Mouse (Mus musculus) heart, postnatal 14 days (tissue): ENCODE data around the gene Ifnl2. TPM values are rescaled to one million over a fixed set of nuclear protein-coding genes. Genes with fewer than 3 reads are reported as not detected.

ENCODE experiments used
- DNase-seq, 2 experiments: peaks; one replicate each; pipeline ENCODE4 v3.0.0; 2021 to 2022
- intact Hi-C: fragments of 180-260 bp; cut with DNase I; formaldehyde crosslinking; loops from one replicate; pipeline ENCODE4 v1.15.1; 2025
- total RNA-seq, 2 experiments: library from RNA; stranded (reverse); gene quantifications; 2 replicates each; pipeline ENCODE4 v1.2.3; 2021

The Ifnl2 gene
- total RNA-seq, 2 experiments from 2014 or later, result not detected

DNA sequence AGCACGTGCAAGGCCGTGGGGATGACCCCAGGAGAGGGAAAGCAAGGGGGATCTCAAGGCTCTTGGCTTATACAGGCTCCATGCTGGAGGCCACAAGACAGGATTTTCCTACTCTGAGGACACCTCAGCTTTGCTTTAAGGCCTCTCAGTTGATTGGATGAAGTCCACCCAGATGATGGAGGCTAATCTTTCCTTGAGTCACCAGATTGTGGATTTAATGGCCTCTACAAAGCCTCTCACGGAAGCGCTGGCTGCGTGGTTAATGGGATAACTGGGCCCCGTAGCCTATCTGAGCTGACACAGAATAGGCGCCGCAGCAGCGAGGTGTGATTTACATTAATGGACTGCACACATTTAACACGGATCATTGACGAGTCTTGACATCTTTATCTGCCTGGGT, 14.8 kb downstream of the Ifnl2 start:
- intact Hi-C loops, result no loop called here
- no peak for DNase-seq

DNA sequence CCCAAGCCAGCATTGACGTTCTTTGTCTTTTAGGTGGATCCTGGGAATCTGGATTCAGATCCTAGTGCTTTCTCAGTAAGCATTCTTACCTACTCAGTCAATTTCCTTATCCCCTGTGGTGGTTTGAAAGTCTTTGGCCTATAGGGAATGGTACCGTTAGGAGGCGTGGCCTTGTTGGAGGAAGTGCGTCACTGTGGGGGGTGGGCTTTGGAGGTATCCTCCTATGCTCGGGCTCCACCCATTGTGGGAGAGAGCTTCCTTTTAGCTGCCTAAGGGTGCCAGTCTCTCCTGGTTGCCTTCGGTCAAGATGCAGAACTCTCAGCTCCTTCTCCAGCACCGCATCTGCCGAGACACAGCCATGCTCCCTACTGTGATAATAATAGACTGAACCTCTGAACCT, 17.9 kb downstream of the Ifnl2 start:
- intact Hi-C loops, result loop anchor here (5.0 kb wide), 1 partner anchor 110 kb away; no protein-coding TSS in a partner anchor
- no peak for DNase-seq

DNA sequence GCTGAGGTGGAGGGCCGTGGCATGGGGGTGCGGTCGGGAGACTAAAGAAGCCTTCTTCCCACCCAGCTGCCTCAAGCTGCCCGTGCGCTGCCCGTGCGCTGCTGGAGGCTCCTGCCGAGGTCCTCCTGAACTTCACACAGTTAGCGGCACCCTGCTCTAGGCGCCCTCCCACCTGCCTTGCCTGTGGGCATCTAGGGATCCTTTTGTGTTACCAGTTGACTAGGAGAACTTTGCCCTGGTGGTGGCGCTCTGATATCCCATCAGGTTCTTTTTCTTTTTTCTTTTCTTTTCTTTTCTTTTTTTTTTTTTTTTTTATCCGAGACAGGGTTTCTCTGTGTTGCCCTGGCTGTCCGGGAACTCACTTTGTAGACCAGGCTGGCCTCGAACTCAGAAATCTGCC, 19.4 kb downstream of the Ifnl2 start:
- intact Hi-C loops, result loop anchor here (5.0 kb wide), 1 partner anchor 111 kb away; no protein-coding TSS in a partner anchor
- no peak for DNase-seq

DNA sequence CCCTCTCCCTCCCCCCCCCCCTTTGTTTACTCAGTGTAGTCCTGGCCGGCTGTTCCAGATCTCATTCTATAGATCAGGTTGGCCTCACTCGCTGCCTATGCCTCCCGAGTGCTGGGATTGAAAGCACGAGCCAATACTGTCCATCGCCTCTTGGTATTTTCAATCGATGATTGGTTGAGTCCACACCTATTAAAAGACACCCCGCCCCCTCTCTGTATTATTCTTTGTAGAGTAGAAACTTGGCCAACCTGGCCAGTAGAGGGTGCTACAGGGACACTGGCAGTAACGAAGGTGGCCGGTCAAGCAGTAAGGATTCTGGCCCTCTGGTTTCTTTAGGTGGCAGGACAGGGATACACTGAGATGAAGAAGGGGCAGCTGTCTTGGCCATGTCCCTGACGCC, 19.8 kb downstream of the Ifnl2 start:
- intact Hi-C loops, result loop anchor here (5.0 kb wide), 1 partner anchor 112 kb away; no protein-coding TSS in a partner anchor
- DNase-seq, result peak; percentile 45 to 57

DNA sequence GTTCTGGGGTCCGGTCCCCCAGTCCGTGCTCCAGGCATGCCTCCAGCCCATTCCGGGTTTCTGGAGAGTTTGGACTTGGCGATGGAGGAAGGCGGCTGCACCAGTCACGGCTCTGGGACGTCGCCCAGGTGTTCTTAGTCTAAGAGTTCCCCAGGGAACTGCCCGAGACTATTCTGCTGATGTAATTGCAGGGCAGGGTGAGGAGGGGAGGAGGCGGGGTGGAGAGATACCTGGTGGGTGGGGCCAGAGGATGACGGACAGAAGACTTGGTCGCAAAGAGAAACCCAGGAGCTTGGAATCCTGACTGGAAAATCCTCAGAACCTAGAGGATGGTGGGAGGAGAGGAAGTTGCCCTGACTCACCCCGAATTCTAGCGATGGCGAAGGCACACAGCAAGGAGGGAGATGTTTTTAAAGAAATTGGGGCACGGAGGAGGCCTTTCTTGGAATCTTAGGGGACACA, 22.2 kb downstream of the Ifnl2 start:
- intact Hi-C loops, result no loop called here
- no peak for DNase-seq

DNA sequence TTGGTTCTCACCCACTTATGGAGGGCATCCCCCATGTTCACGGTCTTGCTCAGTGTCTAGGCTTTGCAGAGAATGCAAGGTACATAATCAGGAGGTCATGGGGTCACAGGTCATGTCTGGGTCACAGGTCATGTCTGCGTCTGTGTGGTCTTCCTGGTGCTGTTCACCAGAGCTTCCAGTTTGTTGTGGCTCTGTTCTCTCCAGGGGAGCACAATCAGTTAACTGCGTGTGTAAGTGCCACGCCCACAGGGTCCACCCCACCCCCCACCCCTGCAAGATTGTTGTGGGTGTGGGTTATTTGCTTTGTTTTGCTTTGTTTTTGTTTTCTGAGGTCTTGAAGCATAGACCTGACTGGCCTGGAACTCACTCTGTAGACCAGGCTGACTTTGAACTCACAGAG, 26.1 kb downstream of the Ifnl2 start:
- intact Hi-C loops, result no loop called here
- no peak for DNase-seq

DNA sequence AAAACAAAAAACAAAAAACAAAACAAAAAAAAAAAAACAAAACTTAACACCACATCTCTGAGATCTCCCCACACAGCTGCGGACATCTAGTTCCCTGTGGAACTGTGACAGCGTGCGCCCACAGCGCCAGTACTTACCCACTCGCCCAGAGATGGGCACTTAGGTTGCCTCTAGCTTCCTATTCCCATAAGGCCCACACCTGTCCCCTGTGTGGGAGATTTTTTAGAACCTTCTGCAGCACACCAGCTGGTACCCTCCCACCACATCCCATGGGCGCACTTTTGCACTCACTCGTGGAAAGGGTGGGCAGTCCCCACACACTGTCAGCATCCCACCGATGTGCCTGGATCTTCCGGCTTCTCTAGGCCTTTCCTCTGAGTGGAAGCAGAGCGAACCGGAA, 27.4 kb downstream of the Ifnl2 start:
- intact Hi-C loops, result no loop called here

DNA sequence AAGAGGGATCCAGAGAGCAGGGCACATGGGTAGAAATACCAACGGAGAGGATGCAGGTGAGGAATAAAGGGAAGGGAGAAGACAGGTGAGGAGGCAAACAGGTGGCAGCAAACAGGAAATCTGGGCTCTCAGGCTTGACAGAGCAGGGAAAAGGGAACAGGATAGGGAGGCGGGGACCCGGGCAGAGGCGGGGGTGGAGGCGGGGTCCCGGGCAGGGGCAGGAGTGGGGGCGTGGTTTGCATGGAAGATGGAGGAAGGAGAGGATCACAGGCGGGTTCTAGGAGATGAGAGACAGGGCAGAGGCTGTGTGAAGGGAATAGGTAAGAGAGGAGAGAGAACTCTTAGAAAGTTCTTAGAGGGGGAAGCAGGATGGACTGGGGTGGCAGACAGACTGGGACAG, 31.4 kb downstream of the Ifnl2 start:
- intact Hi-C loops, result no loop called here
- DNase-seq, result no peak

More for the DNA sequence above, 27.4 kb downstream of the Ifnl2 start:
- DNase-seq, result no peak

DNA sequence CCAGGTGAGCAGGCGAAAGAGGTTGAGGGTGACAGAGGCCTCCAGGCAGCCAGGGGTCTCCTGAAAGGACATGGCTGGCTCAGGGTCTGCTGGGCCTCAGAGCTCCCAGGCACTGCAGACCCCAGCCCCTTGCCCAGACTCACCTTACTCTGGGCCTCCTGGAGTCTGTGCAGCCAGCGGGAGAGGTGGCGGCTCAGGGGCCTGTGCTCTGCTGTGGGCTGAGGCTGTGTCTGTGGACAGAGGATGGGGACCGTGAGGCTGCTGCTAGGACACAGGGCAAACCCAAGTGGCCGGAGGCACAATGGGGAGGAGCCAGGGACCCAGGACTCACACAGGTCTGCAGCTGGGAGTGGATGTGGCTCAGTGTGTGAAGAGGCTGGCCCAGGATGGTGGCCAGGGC, 32.9 kb downstream of the Ifnl2 start:
- intact Hi-C loops, result no loop called here
- no peak for DNase-seq

DNA sequence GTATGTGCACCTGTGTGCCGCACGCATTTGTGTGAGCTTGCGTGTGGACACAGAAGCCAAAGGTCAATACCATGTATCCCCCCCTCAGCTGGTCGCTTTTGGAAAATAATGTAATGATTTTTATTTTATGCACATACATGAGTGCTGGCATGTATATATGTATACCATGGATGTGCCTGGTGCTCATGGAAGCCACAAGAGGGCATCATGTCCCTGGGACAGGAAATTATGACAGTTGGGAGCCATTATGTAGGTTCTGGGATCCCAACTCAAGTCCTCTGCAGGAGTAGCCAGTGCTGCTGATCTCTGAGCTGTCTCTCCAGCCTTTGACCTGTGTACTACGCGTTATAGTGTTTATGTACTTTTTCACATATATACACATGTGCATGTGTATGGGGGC, 34.1 kb downstream of the Ifnl2 start:
- intact Hi-C loops, result no loop called here
- DNase-seq, result no peak

DNA sequence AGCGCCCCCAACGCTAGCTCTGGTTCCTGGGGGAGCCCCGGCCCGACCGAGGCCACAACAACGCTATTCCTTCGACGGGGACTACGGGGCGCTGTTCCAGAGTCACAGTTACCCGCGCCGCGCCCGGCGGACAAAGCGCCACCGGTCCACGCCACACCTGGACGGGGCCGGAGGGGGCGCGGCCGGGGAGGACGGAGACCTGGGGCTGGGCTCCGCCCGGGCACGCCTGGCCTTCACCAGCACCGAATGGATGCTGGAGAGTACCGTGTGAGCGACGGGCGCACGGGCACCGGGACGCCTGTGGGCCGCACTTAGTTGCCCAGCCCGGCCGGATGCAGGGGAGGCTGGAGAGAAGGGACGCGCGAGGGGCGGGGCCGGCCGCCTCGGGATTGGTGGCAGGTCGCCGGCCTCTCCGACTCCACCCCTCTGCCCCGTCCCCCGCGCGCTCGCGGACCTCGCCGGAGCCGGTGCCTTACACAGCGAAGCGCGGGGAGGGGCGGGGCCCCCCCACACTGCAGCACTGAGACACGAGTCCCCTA, 43.0 kb downstream of the Ifnl2 start:
- DNase-seq, result peak; percentile 59 to 63

DNA sequence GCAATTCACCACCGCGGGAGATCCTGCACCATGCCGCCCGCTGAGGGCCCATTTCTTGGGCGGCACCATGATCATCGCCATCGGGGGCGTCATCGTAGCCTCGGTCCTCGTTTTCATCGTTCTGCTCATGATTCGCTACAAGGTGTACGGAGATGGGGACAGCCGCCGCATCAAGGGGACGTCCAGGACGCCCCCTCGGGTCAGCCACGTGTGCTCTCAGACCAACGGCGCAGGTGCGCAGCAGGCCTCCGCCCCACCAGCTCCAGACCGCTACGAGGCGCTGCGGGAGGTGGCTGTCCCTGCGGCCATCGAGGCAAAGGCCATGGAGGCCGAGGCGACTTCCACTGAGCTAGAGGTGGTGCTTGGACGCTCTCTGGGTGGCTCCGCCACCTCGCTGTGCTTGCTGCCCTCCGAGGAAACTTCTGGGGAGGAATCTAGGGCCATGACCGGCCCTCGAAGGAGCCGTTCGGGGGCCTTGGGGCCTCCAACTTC, 43.5 kb downstream of the Ifnl2 start:
- DNase-seq, result no peak
- intact Hi-C loops, result no loop called here

More for the DNA sequence above, 43.0 kb downstream of the Ifnl2 start:
- intact Hi-C loops, result no loop called here

DNA sequence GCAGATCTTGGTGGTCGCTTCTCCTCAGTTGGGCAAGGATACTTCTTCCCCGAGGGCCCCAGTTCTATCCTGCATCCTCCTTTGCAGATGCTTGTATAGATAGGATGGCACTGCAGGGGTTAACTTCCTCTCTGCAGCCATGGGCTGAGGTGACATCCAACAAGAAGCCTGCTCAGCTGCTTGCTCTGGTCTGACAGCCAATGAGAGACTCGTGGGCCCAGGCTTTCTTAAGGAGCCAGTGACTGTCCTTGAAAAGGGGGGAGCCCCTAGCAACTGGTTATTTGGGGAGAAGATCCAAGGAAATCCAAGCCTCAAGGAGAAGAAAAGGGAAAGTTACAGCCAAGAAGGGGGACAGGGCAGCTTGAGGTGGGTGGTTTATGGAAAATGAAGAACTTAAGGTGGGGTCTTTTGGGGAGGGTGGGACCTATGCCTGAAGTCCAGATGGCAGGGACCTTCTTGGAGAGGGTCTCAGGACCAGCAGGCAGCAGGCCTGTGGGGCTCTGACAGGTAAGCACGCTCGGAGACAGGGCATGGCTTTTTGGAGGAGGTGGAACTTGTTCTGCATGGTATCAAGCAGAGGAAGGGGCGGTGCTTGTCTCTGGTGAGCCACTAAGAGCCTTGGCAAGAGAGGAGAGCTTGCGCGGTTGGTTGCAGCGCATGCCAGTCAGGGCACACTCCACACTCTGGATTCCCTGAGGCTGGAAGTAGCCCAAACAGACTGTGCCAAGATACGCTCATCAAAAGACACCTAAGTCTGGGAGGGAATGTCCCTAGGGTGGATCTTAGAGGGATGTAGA, 45.6 kb downstream of the Ifnl2 start:
- intact Hi-C loops, result no loop called here
- peak in 1 of 2 experiments; percentile 30 for DNase-seq

DNA sequence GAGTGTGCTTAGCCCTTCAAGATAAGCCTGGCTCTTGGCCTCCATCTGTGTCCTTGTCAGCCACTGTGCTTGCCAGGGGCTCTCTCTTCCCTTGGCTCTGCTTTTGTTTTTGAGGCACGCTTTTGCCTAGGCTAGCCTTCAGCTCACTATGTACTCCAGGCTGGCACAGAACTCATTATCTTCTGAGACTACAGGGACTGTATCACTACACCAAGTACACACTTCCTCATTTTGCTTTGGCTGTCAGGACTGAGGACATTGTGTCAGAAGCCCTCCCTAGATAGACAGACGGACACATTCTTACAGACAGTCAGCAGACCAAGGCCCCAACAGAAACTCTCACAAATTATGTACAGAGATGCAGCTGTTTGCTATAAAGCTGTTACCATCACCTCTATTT, 47.5 kb downstream of the Ifnl2 start:
- DNase-seq, result no peak
- intact Hi-C loops, result no loop called here

DNA sequence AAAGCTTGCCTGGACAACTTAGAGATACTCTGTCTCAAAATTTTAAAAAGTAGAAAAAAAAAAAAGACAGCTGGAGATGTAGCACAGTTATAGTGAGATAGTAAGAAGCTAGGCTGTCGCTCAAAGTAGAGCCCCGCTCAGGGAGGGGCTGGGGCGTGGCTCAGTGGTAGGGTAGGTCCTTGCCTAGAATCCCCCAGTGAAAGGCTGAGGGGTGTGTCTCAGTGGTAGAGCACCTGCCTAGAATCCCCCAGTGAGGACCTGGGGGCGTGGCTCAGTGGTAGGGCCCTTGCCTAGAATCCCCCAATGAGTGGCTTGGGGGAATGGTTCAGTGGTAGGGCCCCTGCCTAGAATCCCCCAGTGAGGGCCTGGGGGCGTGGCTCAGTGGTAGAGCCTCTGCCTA, 49.9 kb downstream of the Ifnl2 start:
- intact Hi-C loops, result no loop called here
- no peak for DNase-seq

Other genes starting within 250 kb of the Ifnl2 start
- gene Eid2, start 242.6 kb downstream of the Ifnl2 start, total RNA-seq, result 10 to 100 TPM; 10.7 to 11.9 TPM
- 1 to 10 TPM; 8.0 to 9.4 TPM for gene Eid2b, start 232.7 kb downstream of the Ifnl2 start, total RNA-seq
- not detected for gene Selenov, start 219.3 kb downstream of the Ifnl2 start, total RNA-seq
- gene Dll3, start 208.2 kb downstream of the Ifnl2 start, total RNA-seq, result not detected
- gene Timm50, start 198.4 kb downstream of the Ifnl2 start, total RNA-seq, result 10 to 100 TPM; 47.9 to 57.3 TPM
- 10 to 100 TPM; 55.6 to 58.4 TPM for gene Supt5, start 171.7 kb downstream of the Ifnl2 start, total RNA-seq
- 100 to 1,000 TPM; 540 to 612 TPM for gene Rps16, start 159.8 kb downstream of the Ifnl2 start, total RNA-seq
- 10 to 100 TPM; 32.1 to 32.5 TPM for gene Plekhg2, start 137.9 kb downstream of the Ifnl2 start, total RNA-seq
- 10 to 100 TPM; 25.7 to 27.6 TPM for gene Zfp36, start 130.2 kb downstream of the Ifnl2 start, total RNA-seq
- gene Med29, start 117.7 kb downstream of the Ifnl2 start, total RNA-seq, result 10 to 100 TPM; 18.4 to 19.9 TPM
- 10 to 100 TPM; 46.2 to 47.7 TPM for gene Paf1, start 117.5 kb downstream of the Ifnl2 start, total RNA-seq
- gene Gmfg, start 73.0 kb downstream of the Ifnl2 start, total RNA-seq, result 10 to 100 TPM in 1 of 2 experiments, 1 to 10 TPM in 1; 8.1 to 18.8 TPM
- 1 to 10 TPM in 1 of 2 experiments, under 1 TPM in 1; 0.69 to 1.1 TPM for gene Lrfn1, start 58.5 kb downstream of the Ifnl2 start, total RNA-seq
- gene Ifnl3, start 12.4 kb upstream of the Ifnl2 start, total RNA-seq, result not detected
- gene Sycn, start 30.4 kb upstream of the Ifnl2 start, total RNA-seq, result not detected
- gene Nccrp1, start 36.8 kb upstream of the Ifnl2 start, total RNA-seq, result not detected
- gene Samd4b, start 87.7 kb upstream of the Ifnl2 start, total RNA-seq, result 10 to 100 TPM; 32.1 to 32.4 TPM
- 1 to 10 TPM; 8.5 to 9.9 TPM for gene Pak4, start 87.7 kb upstream of the Ifnl2 start, total RNA-seq
- gene Acp7, start 120.9 kb upstream of the Ifnl2 start, total RNA-seq, result not detected
- gene Fbxo27, start 182.4 kb upstream of the Ifnl2 start, total RNA-seq, result under 1 TPM; 0.17 to 0.62 TPM
- gene Fbxo17, start 206.3 kb upstream of the Ifnl2 start, total RNA-seq, result under 1 TPM; 0.44 to 0.74 TPM
- gene Mrps12, start 231.4 kb upstream of the Ifnl2 start, total RNA-seq, result 10 to 100 TPM; 55.6 to 55.9 TPM
- 10 to 100 TPM; 14.1 to 16.3 TPM for gene Sars2, start 231.5 kb upstream of the Ifnl2 start, total RNA-seq
- gene Ccer2, start 245.7 kb upstream of the Ifnl2 start, total RNA-seq, result not detected